In the genomic region with DNA sequence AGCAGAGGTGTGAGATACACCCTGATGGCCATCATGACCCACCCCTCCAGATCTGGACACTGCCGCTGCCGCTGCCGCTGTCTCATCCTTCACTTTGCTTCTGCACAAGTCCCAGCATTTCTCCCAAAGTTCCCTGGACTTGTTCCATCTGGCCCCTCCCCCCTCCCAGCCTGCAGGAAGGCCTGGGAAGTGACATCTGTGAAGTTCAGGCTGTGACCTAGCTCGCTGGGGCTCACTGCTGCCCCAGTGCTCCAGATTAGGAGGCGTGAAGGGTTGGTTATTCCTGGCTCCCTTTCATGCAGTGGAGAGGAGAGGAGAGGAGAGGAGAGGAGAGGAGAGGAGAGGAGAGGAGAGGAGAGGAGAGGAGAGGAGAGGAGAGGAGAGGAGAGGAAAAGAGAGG, we compare ENCODE assay signal across 10 mouse cellular contexts. TPM values are rescaled to one million over a fixed set of nuclear protein-coding genes. Genes with fewer than 3 reads are reported as not detected.
DNase-seq lines count a peak whose midpoint lies in the region.
"Had no signal": no experiment of that assay in that cellular context is flagged by ENCODE, and none has a peak within 500 bp of the region (broad histone marks: within the 10 kb centered on the region; RNA-seq: fewer than 3 reads in every experiment).

No protein-coding gene starts in this region.

- intact Hi-C loops in left cerebral cortex, postnatal 36 days (cut with DNase I) = no loop called here

- peak; percentile 66 for DNase-seq in kidney, postnatal 10 days
- DNase-seq in kidney, adult 18-20 months = no peak
- DNase-seq in adipocyte (ENCODE audit: low spot score) = peak; percentile 4
- DNase-seq in embryo, embryonic 9.5 days (ENCODE audit: extremely low spot score) = peak; percentile 7
- DNase-seq in kidney, postnatal 25 days = peak; percentile 31 to 46
- no peak for DNase-seq in thymus, postnatal 14 days
- DNase-seq in left cerebral cortex, postnatal 36 days (ENCODE audit: low spot score in 2 of 2) = no peak
- DNase-seq: gastrocnemius, adult 2 months; midbrain, embryonic 14.5 days had no signal

RNA-seq across cellular contexts. Expression of gene Pou2f3, which starts 30.6 kb away (rescaled TPM):
- total RNA-seq in left cerebral cortex, postnatal 36 days (2021) = under 1 TPM in 1 of 2 experiments, not detected in 1; 0.29 TPM
- total RNA-seq: neutrophil, adult 5-6 weeks had no signal

Comparison
In these comparisons a context has a peak if more than half of its experiments do, and no peak if none do; other contexts are left out.
1. DNase-seq: peak in kidney, postnatal 10 days (single experiment), adipocyte (single experiment), embryo, embryonic 9.5 days (single experiment) and kidney, postnatal 25 days (2 of 2); none in kidney, adult 18-20 months (single experiment), thymus, postnatal 14 days (single experiment) and left cerebral cortex, postnatal 36 days (0 of 2).